8 mouse cellular contexts compared by ENCODE assay signal in the genomic region with DNA sequence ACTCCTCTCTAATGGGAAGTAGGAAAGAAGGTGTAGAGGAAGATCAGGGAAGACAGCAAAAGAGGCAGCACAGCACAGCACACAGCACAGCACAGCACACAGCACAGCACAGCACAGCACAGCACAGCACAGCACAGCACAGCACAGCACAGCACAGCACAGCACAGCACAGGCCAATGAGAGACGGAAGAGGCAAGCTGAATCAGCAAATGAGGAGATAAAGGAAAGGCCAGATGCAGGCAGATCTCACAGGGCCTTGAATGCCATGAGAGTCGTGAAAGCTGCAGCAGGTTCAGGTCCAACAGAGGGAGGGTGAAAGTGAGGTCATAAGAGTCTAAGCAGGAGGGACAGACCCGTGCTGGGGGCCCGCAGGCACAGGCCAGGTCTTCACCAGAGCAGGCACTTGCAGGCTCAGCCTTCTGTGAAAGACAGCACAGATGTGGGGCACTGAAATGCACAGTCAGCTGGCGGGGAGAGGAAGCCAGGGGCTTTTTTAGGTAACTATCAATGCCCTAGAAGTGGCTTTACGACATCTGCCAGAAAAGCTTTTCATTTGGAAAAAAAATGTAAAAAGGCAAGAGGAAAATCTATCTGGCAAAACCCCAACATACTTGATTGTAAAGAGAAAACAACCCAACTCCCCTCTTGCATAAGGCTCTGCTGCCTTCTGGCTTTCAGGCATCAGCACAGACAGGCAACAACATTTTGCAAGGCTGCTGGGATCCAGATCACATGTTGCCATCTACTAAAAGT.
DNase-seq lines count a peak whose midpoint lies in the region; ATAC-seq and TF ChIP-seq lines count a peak whose summit lies in the region.
"Had no signal": no experiment of that assay in that cellular context is flagged by ENCODE, and none has a peak within 500 bp of the region (broad histone marks: within the 10 kb centered on the region; RNA-seq: fewer than 3 reads in every experiment).

No protein-coding gene starts in this region.

- TF ChIP-seq CTCF in brain, embryonic 14.5 days (IDR thresholded peaks at IDR 0.05; ENCODE audit: borderline replicate concordance, extremely low read depth, insufficient read depth, insufficient read length): no peak
- no peak for TF ChIP-seq CTCF in forebrain, postnatal 0 days (IDR thresholded peaks at IDR 0.05; ENCODE audit: low read depth)
- TF ChIP-seq CTCF in lung, postnatal 0 days (IDR thresholded peaks at IDR 0.05): peak; percentile 47

- H3K9me3 ChIP-seq in kidney, embryonic 16.5 days (ENCODE audit: low read length): no peaks in the 10 kb centered on the region
- no peaks in the 10 kb centered on the region for H3K9me3 ChIP-seq in forebrain, postnatal 0 days (ENCODE audit: low read length)
- H3K9me3 ChIP-seq in lung, postnatal 0 days (ENCODE audit: low read length): no peaks in the 10 kb centered on the region
- no peaks in the 10 kb centered on the region for H3K9me3 ChIP-seq in liver, embryonic 11.5 days (ENCODE audit: control insufficient read depth, low read length)
- H3K9me3 ChIP-seq: neural tube, embryonic 12.5 days had no signal

- 51% methylated on average over 6 of the region's 6 CpGs for WGBS in kidney, embryonic 16.5 days
- WGBS in forebrain, postnatal 0 days: 44% methylated on average over 6 of the region's 6 CpGs
- WGBS in lung, postnatal 0 days: 34% methylated on average over 6 of the region's 6 CpGs
- WGBS in liver, embryonic 11.5 days: 59% methylated on average over 6 of the region's 6 CpGs

- no peak overlapping the region for H3K27ac ChIP-seq in kidney, embryonic 16.5 days (ENCODE audit: low read length)
- H3K27ac ChIP-seq in forebrain, postnatal 0 days (ENCODE audit: low read depth, low read length): peak overlapping the region; percentile 24; the same call in 1 of the 2 replicates
- 0 out of 2 replicates have a peak overlapping the region, but pooled peaks have one; percentile 43 for H3K27ac ChIP-seq in lung, postnatal 0 days (ENCODE audit: low read length)
- no peak overlapping the region for H3K27ac ChIP-seq in liver, embryonic 11.5 days (ENCODE audit: low read depth, low read length)
- H3K27ac ChIP-seq: neural tube, embryonic 12.5 days had no signal

- no peak overlapping the region for H3K9ac ChIP-seq in kidney, embryonic 16.5 days (replicated peaks; ENCODE audit: low read length)
- H3K9ac ChIP-seq in forebrain, postnatal 0 days: no peak overlapping the region
- no peak overlapping the region for H3K9ac ChIP-seq in lung, postnatal 0 days (replicated peaks; ENCODE audit: low read depth)
- no peak overlapping the region for H3K9ac ChIP-seq in liver, embryonic 11.5 days (ENCODE audit: low read depth, low read length)
- H3K9ac ChIP-seq: neural tube, embryonic 12.5 days had no signal

- H3K4me3 ChIP-seq in kidney, embryonic 16.5 days (ENCODE audit: low read length): no peak overlapping the region
- H3K4me3 ChIP-seq in forebrain, postnatal 0 days (ENCODE audit: low read depth, low read length): no peak overlapping the region
- H3K4me3 ChIP-seq in lung, postnatal 0 days (ENCODE audit: low read depth, low read length): no peak overlapping the region
- no peak overlapping the region for H3K4me3 ChIP-seq in liver, embryonic 11.5 days (ENCODE audit: low read depth, low read length)
- H3K4me3 ChIP-seq: neural tube, embryonic 12.5 days had no signal

- TF ChIP-seq EP300 in lung, postnatal 0 days (IDR thresholded peaks at IDR 0.05): no peak

- no peak for TF ChIP-seq POLR2A in brain, embryonic 14.5 days (IDR thresholded peaks at IDR 0.05; ENCODE audit: borderline replicate concordance, extremely low read depth, insufficient read depth, insufficient read length, poor library complexity, severe bottlenecking)

- no peaks in the 10 kb centered on the region for H3K4me1 ChIP-seq in kidney, embryonic 16.5 days (ENCODE audit: insufficient read depth, low read length)
- H3K4me1 ChIP-seq in forebrain, postnatal 0 days (ENCODE audit: insufficient read depth): no peaks in the 10 kb centered on the region
- H3K4me1 ChIP-seq in lung, postnatal 0 days (ENCODE audit: insufficient read depth, low read depth, low read length): peaks cover 11% of the 10 kb centered on the region; the same call in 1 of the 2 replicates
- no peaks in the 10 kb centered on the region for H3K4me1 ChIP-seq in liver, embryonic 11.5 days (replicated peaks; ENCODE audit: control insufficient read depth, insufficient read depth, low read length)

- H3K27me3 ChIP-seq in kidney, embryonic 16.5 days (ENCODE audit: insufficient read depth, low read length): no peaks in the 10 kb centered on the region
- no peaks in the 10 kb centered on the region for H3K27me3 ChIP-seq in forebrain, postnatal 0 days (ENCODE audit: insufficient read depth, low read length)
- H3K27me3 ChIP-seq in lung, postnatal 0 days (replicated peaks; ENCODE audit: insufficient read depth, low read length): no peaks in the 10 kb centered on the region
- H3K27me3 ChIP-seq in liver, embryonic 11.5 days (replicated peaks; ENCODE audit: control insufficient read depth, insufficient read depth, low read length): no peaks in the 10 kb centered on the region
- H3K27me3 ChIP-seq: neural tube, embryonic 12.5 days had no signal

- ATAC-seq in kidney, embryonic 16.5 days (ENCODE audit: low FRiP score, low TSS enrichment): no peak
- peak; percentile 86 for ATAC-seq in forebrain, postnatal 0 days
- ATAC-seq in lung, postnatal 0 days: peak; percentile 71
- ATAC-seq in liver, embryonic 11.5 days (replicated peaks; ENCODE audit: low FRiP score): no peak

- DNase-seq in kidney, postnatal 10 days: peak; percentile 10
- peak; percentile 38 for DNase-seq in brain, embryonic 14.5 days (ENCODE audit: low read depth)
- peak; percentile 49 for DNase-seq in forebrain, postnatal 0 days
- peak; percentile 90 for DNase-seq in lung, postnatal 0 days (ENCODE audit: low spot score)
- no peak for DNase-seq in urinary bladder, postnatal 10 days (ENCODE audit: low spot score)
- DNase-seq in liver, embryonic 11.5 days (ENCODE audit: low spot score): no peak

- H3K4me2 ChIP-seq in kidney, embryonic 16.5 days (replicated peaks; ENCODE audit: low read depth, low read length): no peak overlapping the region
- no peak overlapping the region for H3K4me2 ChIP-seq in forebrain, postnatal 0 days (ENCODE audit: low read depth)
- no peak overlapping the region for H3K4me2 ChIP-seq in lung, postnatal 0 days (replicated peaks; ENCODE audit: low read depth, low read length)
- H3K4me2 ChIP-seq in liver, embryonic 11.5 days: no peak overlapping the region
- H3K4me2 ChIP-seq: neural tube, embryonic 12.5 days had no signal

- H3K36me3 ChIP-seq in kidney, embryonic 16.5 days (ENCODE audit: insufficient read depth, low read length): no peaks in the 10 kb centered on the region
- no peaks in the 10 kb centered on the region for H3K36me3 ChIP-seq in forebrain, postnatal 0 days (ENCODE audit: insufficient read depth)
- H3K36me3 ChIP-seq in lung, postnatal 0 days (ENCODE audit: insufficient read depth, low read length): no peaks in the 10 kb centered on the region
- no peaks in the 10 kb centered on the region for H3K36me3 ChIP-seq in liver, embryonic 11.5 days (ENCODE audit: control insufficient read depth, insufficient read depth, low read length)
- H3K36me3 ChIP-seq: neural tube, embryonic 12.5 days had no signal

Comparison
In these comparisons a context has a peak if more than half of its experiments do, and no peak if none do; other contexts are left out.
1. DNase-seq: peak in kidney, postnatal 10 days (single experiment), brain, embryonic 14.5 days (single experiment), forebrain, postnatal 0 days (single experiment) and lung, postnatal 0 days (single experiment); none in urinary bladder, postnatal 10 days (single experiment) and liver, embryonic 11.5 days (single experiment).
2. ATAC-seq: peak in forebrain, postnatal 0 days (single experiment) and lung, postnatal 0 days (single experiment); none in kidney, embryonic 16.5 days (single experiment) and liver, embryonic 11.5 days (single experiment).
3. H3K27ac ChIP-seq: peak in forebrain, postnatal 0 days (single experiment) and lung, postnatal 0 days (single experiment); none in kidney, embryonic 16.5 days (single experiment) and liver, embryonic 11.5 days (single experiment).